10 mouse cellular contexts compared by ENCODE assay signal in genomic region chr10:42410748-42411537, GRCm38 (mm10).
DNase-seq lines count a peak whose midpoint lies in the region; ATAC-seq and TF ChIP-seq lines count a peak whose summit lies in the region.
"Had no signal": no experiment of that assay in that cellular context is flagged by ENCODE, and none has a peak within 500 bp of the region (broad histone marks: within the 10 kb centered on the region; RNA-seq: fewer than 3 reads in every experiment).

No protein-coding gene starts in this region.

- H3K27ac ChIP-seq in hindbrain, embryonic 12.5 days, result 0 out of 2 replicates have a peak overlapping the region, but pooled peaks have one; percentile 40
- H3K27ac ChIP-seq in hindbrain, embryonic 10.5 days, result no peak overlapping the region
- H3K27ac ChIP-seq in cerebellum, adult 2 months (ENCODE audit: insufficient read depth, low read length), result no peak overlapping the region
- 0 out of 2 replicates have a peak overlapping the region, but pooled peaks have one; percentile 4 for H3K27ac ChIP-seq in lung, embryonic 15.5 days
- H3K27ac ChIP-seq: liver, embryonic 15.5 days had no signal

- no peak overlapping the region for H3K9ac ChIP-seq in hindbrain, embryonic 12.5 days
- H3K9ac ChIP-seq in lung, embryonic 15.5 days, result no peak overlapping the region
- H3K9ac ChIP-seq: liver, embryonic 15.5 days had no signal

- no peak for TF ChIP-seq CTCF in cerebellum, adult 2 months (IDR thresholded peaks at IDR 0.05; ENCODE audit: borderline replicate concordance, insufficient read depth, low read depth, low read length)

- TF ChIP-seq POLR2A in cerebellum, adult 2 months (IDR thresholded peaks at IDR 0.05; ENCODE audit: borderline replicate concordance, insufficient read depth, low read length), result no peak

- H3K27me3 ChIP-seq in hindbrain, embryonic 12.5 days, result no peaks in the 10 kb centered on the region
- H3K27me3 ChIP-seq in hindbrain, embryonic 10.5 days (ENCODE audit: insufficient read depth, poor library complexity, severe bottlenecking), result no peaks in the 10 kb centered on the region
- no peaks in the 10 kb centered on the region for H3K27me3 ChIP-seq in cerebellum, adult 2 months (ENCODE audit: control insufficient read depth, insufficient read depth, low read length)
- H3K27me3 ChIP-seq in lung, embryonic 15.5 days, result no peaks in the 10 kb centered on the region
- H3K27me3 ChIP-seq: liver, embryonic 15.5 days had no signal

- WGBS in hindbrain, embryonic 12.5 days, result 80% methylated on average over 6 of the region's 6 CpGs
- WGBS in hindbrain, embryonic 10.5 days, result 84% methylated on average over 6 of the region's 6 CpGs
- 19% methylated on average over 6 of the region's 6 CpGs for WGBS in cerebellum, adult 2 months
- 53% methylated on average over 6 of the region's 6 CpGs for WGBS in lung, embryonic 15.5 days

- no peak overlapping the region for H3K4me3 ChIP-seq in hindbrain, embryonic 12.5 days
- no peak overlapping the region for H3K4me3 ChIP-seq in hindbrain, embryonic 10.5 days
- H3K4me3 ChIP-seq in cerebellum, adult 2 months (replicated peaks; ENCODE audit: insufficient read depth, low read depth, low read length), result no peak overlapping the region
- H3K4me3 ChIP-seq in lung, embryonic 15.5 days, result no peak overlapping the region
- H3K4me3 ChIP-seq: liver, embryonic 15.5 days had no signal

- H3K4me2 ChIP-seq in hindbrain, embryonic 12.5 days (replicated peaks), result no peak overlapping the region
- no peak overlapping the region for H3K4me2 ChIP-seq in lung, embryonic 15.5 days
- H3K4me2 ChIP-seq: liver, embryonic 15.5 days had no signal

- no peak for ATAC-seq in hindbrain, embryonic 12.5 days (ENCODE audit: low FRiP score)
- no peak for ATAC-seq in lung, embryonic 15.5 days (ENCODE audit: borderline replicate concordance, extremely low read depth, low FRiP score, low TSS enrichment)

- H3K4me1 ChIP-seq in hindbrain, embryonic 12.5 days, result no peaks in the 10 kb centered on the region
- H3K4me1 ChIP-seq in hindbrain, embryonic 10.5 days (replicated peaks), result 0 out of 2 replicates have a peak, but pooled peaks cover 3% of the 10 kb centered on the region
- H3K4me1 ChIP-seq in cerebellum, adult 2 months (ENCODE audit: control insufficient read depth, insufficient read depth, low read length), result peaks cover 4% of the 10 kb centered on the region
- peaks cover 8% of the 10 kb centered on the region; the same call in 1 of the 2 replicates for H3K4me1 ChIP-seq in lung, embryonic 15.5 days
- H3K4me1 ChIP-seq: liver, embryonic 15.5 days had no signal

- H3K36me3 ChIP-seq in hindbrain, embryonic 12.5 days, result no peaks in the 10 kb centered on the region
- no peaks in the 10 kb centered on the region for H3K36me3 ChIP-seq in hindbrain, embryonic 10.5 days
- 0 out of 2 replicates have a peak, but pooled peaks cover 5% of the 10 kb centered on the region for H3K36me3 ChIP-seq in lung, embryonic 15.5 days
- H3K36me3 ChIP-seq: liver, embryonic 15.5 days had no signal

- intact Hi-C loops in heart, postnatal 36 days (cut with DNase I), result no loop called here

- H3K9me3 ChIP-seq in hindbrain, embryonic 12.5 days (replicated peaks), result no peaks in the 10 kb centered on the region
- no peaks in the 10 kb centered on the region for H3K9me3 ChIP-seq in hindbrain, embryonic 10.5 days
- no peaks in the 10 kb centered on the region for H3K9me3 ChIP-seq in lung, embryonic 15.5 days
- H3K9me3 ChIP-seq: G1E; liver, embryonic 15.5 days had no signal

- DNase-seq in hindbrain, embryonic 10.5 days (ENCODE audit: low spot score), result no peak
- DNase-seq in cerebellum, adult 2 months, result peak; percentile 5 to 13
- DNase-seq in heart, postnatal 36 days, result peak; percentile 24 to 41
- DNase-seq in spleen, postnatal 36 days (ENCODE audit: low spot score in 2 of 2), result no peak
- no peak for DNase-seq in urinary bladder, postnatal 14 days (ENCODE audit: low spot score)
- DNase-seq in gastrocnemius, postnatal 4 days (ENCODE audit: low spot score in 2 of 2), result no peak

Comparison
In these comparisons a context has a peak if more than half of its experiments do, and no peak if none do; other contexts are left out.
1. H3K27ac ChIP-seq: peak in hindbrain, embryonic 12.5 days (single experiment) and lung, embryonic 15.5 days (single experiment); none in hindbrain, embryonic 10.5 days (single experiment) and cerebellum, adult 2 months (single experiment).
2. DNase-seq: peak in cerebellum, adult 2 months (2 of 2) and heart, postnatal 36 days (2 of 2); none in hindbrain, embryonic 10.5 days (single experiment), spleen, postnatal 36 days (0 of 2), urinary bladder, postnatal 14 days (single experiment) and gastrocnemius, postnatal 4 days (0 of 2).